Mouse (Mus musculus): ENCODE results near the gene Cdkal1.

Cdkal1 gene

DNA sequence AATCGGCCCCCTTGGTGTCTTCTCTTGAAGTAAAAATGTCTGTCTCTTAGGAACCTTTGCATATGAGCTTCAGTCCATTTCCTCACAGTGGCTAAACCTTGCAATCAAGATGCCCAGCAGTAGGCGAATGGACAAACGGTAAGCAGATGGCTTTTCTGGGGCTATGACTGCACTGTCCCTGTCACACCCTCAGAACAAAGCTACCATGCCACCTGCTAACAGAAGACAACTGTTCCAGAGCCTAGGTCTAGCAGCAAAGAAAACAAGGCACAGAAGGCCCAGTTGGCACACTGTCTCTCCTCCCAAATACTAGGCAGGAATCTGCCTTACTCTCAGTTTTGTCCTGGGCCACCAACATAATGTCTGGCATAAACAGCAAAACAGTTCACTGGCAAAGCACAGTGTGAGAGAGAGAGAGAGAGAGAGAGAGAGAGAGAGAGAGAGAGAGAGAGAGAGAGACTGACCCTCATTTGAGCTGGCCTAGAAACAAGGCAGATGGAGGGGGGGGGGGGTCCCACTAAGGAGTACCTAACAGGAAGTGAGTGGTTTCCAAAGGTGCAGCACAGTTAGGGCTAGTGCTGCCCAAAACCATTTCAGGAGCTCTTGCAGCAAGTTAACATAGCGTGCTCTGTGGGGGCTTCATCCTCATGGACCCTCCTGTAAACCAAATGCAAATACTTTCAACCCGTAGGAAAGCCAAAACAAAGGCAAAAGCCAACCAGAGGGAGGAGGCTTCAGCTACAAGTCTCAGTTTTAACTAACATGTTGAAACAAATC is 95.6 kb downstream of the Cdkal1 start:
- DNase-seq, result no peak

DNA sequence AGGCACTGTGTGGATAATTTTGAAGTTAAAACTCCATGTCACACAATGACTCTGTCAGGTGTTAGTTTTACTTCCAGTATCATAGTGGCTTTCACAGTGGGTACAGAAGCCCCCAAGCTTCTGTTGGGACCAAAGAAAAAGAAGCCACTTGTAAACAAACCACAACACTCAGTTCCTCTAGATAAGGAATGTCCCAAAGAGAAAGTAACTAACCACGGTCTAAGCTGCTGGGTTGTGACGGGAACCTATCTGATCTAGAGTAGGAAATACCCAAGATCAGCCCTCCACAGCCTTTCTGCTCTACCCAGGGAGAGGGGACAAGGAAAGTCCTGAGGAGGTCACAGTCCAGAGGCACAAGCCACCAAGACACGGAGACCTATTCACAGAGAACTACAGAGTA is 99.4 kb downstream of the Cdkal1 start:
- no peak for DNase-seq

DNA sequence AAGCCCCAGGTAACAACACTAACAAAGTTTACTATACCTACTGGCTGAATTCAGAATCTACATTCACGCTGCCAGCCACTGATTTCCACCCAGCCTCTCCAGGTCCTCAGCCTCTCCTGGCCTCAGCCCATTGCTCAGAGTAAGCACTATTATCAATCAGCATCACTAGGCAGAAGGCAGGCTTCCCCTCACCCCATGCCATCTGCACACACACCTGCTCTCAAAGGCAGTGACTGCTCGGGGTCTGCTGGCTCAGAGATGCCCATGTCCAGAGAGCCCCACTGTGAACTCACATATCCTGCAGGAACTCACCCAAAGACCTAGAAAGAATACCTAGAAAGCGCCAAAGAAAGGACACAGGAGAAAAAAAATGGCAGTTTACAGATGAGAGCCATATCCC is 102.2 kb downstream of the Cdkal1 start:
- no peak for DNase-seq

DNA sequence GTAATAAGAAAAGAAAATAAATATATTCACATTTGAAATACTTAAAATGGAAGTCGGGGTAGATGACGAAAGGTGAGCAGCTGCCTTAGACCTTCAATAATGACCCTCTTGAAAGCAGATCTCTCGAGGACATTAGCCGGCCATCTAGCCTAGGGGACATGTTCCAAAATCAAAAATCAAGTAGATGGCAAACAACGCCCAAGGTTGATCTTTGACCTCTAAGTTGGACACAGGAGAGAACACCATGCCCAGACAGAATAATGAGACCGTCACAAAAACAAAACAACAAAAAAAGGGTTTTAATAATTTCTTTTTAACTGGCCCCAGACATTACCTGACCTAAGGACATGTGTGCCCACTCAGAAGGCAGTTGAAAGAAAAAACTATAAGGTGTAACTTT is 103.4 kb downstream of the Cdkal1 start:
- DNase-seq, result no peak

DNA sequence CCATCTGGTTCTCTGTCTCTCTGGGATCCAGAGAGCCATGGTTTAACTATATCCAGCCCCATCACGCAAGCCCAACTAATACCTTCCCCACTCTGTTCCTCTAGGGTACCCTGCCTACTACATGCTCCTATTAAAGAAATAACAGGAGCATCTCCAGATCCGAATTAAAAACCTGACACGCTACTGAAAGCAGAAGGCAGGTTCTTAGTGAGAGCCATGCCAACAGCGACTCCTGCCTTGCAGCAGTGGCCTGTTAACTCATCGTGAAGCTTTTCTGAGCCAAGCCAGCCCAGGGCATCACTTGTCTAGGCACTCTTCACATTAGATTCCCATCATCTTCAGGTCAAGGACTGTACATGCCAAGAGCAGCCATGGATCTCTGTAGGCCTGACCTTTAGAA is 104.3 kb downstream of the Cdkal1 start:
- DNase-seq, result no peak

DNA sequence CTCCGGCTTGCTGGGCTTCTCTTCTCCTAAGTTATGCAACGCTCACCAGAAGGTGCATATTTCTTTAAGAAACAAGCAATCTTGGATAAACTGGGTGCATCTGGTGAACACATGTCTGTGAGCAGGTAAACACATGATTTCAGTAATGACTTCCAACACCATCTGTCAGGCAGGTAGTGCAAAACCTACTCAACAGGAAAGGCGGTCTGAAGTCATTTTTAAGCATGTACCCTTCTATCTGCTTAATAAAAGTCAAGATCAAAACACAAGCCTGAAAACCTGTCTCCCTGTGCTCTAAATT is 108.2 kb downstream of the Cdkal1 start:
- DNase-seq, result no peak

DNA sequence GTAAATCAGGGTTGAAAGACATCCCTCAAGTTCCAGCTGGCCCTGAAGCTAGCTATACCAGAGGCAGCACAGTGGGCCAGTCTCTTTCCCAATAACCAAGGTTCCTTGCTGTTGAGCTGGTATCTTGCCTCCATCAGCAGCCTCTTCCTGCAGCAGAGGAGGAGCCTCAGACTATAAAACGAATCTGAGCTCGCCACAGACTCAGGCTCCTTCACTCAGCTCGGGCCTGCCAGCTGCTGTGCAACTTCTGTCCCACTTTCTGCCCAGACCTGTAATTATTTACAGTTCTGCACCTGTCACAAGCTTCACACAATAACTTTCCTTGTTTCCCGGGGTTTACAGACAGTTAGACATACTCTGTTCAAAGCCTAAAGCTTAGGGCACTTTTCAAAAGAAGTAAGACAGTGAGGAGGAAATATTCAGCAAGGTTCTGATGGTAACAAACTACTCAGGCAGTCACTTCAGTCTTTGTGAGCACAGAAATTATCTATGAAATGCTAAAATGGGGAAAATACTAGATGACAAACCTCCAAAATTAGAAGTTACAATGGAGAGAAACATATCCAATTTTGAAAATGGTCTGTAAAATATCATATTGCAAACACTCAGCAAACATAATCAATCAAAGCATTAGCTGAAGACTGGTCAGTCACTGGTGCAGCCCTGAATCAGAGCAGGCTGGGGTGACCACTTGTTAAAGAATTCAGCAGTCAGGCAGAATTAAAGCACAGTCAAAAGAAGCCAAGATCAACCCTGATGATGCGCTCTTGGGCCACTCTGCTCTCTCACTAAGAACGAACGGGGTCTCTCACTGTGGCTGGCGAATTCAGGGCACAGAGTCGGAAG is 108.8 kb downstream of the Cdkal1 start:
- no peak for DNase-seq

DNA sequence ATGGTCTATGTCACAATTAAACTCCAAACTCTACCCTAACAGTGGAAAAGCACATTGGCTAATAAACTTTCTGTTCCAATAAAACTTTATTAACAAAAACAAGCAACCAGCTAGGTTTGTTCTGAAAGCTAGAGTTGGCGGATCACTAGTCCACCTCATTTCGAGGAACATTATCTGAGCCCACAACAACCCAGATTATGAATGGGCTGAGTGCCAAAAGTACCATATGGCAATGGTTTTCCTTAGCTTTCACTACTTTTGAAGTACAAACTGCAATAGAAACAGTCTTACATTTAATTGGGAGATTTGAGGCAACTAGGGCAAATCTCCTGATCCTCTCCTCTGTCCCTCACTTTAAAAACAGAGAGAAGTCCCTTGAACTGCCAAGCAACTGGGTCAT is 110.4 kb downstream of the Cdkal1 start:
- DNase-seq, result no peak

DNA sequence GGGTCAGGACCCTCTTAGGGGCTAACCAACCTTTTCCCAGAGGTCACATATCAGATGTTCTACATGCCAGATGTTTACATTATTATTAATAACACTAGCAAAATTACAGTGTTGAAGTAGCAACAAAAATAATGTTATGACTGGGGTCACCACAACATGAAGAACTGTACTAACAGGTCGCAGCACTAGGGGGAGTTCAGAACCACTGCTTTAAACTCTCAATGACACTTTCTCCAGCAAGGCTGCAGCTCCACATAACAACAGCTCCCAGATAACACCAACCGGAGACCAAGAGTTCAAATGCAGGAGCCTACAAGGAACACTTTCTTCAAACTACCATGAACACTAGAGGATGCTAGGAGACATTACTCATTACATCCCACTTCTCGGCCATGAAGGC is 111.3 kb downstream of the Cdkal1 start:
- peak in 1 of 2 experiments; percentile 46 for DNase-seq

DNA sequence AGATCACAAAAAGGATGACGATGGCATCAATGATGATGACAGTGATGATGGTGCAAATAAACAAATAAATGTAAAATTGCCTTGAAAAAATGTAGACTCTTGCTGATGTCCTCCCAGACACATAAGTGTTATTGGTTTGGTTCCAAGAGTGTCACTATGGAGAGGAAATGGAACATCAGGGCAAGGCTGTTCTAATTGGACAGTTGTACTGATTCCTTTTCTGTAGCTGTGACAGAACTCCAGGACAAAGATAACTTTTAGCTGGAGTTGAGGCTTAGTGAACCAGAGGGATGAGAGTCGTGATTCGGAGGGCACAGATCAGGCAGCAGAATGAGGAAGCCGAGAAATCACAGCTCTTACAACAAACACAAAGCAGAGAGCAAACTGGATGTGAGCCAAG is 111.7 kb downstream of the Cdkal1 start:
- DNase-seq, result no peak

DNA sequence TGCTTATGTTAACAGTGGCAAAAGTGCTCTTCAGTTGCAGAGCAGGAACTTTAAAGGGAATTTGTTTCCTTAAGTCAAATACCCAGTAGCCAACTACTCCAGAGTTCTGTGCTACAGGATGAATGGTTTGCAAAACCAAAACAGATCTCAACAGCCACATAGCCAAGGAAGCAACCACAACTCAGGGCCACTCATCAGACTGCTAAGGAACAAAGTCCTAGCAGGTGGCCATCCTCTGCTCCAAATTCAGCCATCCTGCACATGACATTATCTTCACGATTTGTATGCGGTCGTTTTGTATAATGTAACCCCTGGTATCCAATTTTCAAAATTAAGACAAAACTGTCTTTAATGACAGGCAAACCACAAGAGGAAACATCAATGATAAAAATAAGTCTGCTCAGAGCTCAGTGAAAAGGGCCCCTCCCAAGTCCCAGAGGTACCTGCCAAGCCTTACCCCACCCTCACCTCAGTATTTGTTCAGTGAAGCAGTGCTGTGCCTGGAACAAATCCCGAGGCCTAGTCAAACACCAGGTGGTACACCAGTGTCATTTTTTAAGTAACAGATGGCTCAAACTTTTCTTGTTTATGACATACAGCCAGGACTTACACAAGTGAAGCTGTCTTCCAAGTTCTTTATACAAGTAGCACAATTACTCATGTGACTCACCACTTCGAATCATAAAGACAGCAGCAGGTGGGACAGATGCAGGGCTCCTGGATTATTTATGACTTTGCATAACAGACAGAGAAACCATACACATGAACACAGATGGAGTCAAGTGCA is 117.6 kb downstream of the Cdkal1 start:
- DNase-seq, result no peak

DNA sequence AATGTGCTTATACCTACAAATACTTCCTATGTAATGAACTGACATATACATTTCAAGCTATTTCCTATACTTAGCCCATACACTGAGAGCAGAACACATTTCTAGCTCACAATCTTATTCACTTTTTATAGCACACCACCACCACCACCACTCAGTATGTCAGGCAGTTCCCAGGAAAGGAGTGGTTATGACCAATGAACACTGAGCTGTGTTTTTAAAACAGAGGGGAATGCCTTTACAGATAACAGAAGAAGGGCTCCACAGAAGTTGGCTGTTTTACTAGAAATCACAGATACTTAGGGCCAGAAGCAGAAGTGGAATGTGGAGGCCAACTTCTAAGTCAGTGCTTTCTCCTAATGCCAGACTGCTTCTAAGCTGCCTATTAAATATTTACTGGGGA is 121.0 kb downstream of the Cdkal1 start:
- no peak for DNase-seq

DNA sequence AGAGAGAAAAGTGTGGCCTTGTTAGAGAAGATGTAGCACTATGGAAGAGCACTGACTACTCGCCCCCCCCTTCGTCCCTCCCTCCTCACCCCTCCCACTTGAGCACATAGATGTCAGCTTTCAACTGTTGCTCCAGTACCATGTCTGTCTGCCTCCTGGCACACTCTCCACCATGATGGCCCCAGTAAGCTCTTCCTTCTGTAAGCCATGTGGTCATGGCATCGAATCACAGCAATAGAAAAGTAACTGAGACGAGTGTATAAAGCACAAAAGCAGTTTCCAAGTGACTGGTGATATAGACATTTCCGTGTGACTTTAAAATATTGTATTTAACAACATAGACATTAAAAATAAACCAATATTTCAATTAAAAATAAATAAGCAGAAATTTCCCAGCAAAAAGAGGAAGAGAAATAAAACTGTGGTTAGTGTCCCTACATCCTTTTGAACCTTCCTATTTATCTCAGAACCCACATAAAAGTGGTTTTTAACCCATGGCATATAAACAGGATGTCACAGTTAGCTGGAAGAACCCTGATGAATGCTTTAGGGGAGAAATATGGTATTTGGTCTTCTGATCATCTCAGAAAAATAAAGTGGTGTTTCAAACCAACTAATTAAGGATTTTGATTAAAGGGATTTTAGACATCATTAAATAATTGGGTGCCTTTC is 129.2 kb downstream of the Cdkal1 start:
- DNase-seq, result no peak

DNA sequence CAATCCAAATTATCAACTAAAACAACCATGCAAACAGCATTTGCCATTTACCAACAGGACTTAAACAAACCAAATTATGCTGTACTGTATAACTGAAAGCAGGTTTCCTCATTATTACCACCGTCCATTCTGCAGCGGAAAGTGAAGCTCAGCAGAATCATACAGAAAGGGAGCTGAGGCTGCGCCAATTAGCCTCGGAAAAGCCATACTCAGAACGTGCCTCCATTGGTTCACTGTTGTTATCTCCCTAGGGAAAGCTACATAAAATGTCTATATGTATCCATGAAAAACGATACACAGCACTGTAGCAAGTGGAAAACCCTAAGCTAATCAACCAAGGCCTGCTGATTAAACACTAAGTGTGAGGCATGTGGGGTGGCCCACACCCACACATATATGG is 130.6 kb downstream of the Cdkal1 start:
- no peak for DNase-seq

DNA sequence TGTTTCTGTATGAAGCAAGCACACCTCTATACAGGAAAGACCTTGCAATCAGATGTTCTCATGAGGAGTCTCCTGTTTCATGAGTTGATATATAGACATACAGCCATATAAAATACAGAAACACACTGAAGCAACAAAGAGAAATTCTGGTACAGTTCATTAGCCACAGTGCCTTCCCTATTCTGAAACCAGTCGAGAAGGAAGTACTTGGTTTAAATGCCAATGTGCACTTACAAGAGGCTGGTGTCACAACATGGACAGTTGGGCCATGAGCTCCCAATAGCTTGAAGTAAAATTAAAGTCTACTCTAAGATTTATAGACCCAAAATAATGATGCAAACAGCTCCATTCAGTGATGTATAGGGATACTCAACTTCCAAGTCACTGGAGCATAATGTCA is 132.3 kb downstream of the Cdkal1 start:
- no peak for DNase-seq

DNA sequence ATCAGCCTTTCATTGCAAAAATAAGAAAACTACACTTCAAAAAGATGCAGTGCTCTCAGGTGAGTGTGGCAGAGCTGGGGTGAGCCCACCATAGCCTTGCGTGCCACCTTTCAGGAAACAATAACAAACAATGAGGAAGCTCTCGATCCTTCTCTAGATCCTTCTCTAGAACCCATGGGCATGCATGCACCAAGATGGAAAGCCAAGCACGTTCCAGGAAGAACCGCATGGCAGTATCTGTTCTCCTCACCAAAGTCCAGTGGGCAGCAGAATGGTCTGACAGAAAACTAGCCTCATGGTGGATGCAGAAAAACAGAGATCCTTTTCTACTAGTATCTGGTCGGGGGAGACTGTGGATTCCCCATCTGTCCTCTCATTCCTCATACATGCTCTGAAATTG is 134.3 kb downstream of the Cdkal1 start:
- no peak for DNase-seq

DNA sequence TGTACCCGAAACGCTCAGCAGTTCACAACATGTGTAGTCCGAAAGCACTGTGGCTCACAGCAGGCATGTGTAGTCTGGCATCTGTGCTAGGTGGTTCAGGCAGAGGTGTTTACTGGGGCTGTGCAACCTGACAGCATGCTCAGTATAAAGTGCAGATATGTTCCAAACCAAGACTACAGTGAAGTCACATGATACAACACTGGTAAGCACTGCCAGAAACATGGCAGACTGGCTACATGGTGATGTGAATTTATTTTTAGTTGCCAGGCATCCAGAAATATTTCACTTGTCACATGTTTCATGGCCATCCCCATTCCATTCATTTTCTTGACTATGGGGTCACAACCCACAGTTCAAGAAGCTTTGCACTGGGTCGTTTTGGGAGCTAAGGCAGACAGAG is 138.9 kb downstream of the Cdkal1 start:
- DNase-seq, result no peak

DNA sequence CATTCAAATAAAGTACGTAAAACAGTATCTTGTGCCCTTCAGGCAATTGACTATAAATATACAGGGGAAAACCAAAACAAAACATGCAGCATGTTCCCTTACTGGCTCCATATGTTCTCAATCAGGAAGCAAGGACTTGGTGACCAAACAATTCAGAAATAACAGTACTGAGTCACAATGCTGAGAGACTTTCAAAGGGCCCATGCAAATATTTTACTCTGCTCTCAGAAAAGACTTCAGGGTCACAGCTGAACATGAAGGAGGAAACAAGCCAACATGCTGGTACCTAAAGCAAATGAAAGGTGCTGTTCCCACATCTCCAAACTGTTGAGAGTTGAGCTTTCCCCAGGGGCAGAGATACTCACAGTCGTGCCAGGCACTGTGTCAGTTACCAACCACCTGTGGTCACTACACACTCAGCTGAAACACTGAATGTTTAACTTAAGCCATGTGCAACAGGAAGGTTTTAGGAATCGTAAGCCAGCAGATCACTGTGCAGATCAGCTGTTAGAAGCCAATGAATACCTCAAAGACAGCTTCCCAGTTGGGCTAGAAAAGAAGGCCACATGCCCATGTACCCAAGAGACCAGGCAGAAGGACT is 140.1 kb downstream of the Cdkal1 start:
- no peak for DNase-seq

DNA sequence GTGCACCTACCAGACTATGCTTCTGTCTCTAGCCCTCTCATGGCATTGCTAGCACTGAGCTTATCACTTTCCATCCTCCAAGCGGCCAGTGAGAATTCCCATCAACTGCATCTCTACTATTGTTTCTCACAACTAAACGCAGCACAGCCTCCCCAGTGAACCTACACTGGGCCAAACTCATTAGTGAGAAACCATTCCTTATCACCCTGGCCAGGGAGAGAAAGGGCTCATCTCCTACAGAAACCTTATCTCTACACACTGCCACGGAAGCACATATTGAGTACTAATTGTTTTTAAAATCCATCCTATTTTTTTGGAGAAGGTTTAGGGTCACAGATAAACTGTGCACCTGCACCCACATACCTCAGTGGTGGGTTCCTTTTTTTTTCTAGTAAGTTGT is 147.9 kb downstream of the Cdkal1 start:
- no peak for DNase-seq

DNA sequence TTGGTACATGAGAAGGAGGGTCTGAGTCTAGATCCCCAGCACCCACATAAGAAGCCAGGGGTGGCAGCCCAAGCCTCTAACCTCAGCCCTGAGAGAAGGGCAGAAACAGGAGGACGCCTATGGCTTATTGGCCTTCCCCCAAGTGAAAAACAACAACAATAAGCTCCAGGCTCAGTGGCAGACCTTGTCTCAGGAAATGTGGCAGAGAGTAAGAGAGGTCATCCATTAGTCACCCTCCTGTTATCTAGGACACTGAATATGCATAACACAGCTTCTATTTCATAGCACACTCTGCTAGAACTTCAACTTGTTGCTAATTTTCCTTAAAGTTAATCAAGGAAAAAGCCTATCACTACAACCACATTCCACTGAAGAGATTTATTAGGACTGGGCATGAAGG is 154.1 kb downstream of the Cdkal1 start:
- no peak for DNase-seq

DNA sequence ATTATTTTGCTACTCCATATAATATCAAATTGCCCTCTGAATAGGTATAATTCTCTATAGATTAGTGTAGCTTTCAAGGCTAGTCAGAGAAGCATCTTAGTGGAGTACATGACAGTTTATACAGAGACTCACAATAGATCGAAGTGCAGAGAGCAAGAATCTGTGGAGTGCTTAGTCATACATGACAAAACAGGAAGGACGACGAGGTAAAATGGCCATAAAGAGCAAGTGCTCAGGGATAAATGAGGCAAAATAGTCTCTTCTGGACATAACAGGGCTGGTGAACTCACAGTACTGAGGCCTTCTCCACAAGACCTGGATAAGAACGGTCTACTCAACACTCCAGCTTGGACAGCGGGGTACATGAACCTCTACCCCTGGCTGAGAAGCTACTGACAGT is 155.6 kb downstream of the Cdkal1 start:
- DNase-seq, result no peak

DNA sequence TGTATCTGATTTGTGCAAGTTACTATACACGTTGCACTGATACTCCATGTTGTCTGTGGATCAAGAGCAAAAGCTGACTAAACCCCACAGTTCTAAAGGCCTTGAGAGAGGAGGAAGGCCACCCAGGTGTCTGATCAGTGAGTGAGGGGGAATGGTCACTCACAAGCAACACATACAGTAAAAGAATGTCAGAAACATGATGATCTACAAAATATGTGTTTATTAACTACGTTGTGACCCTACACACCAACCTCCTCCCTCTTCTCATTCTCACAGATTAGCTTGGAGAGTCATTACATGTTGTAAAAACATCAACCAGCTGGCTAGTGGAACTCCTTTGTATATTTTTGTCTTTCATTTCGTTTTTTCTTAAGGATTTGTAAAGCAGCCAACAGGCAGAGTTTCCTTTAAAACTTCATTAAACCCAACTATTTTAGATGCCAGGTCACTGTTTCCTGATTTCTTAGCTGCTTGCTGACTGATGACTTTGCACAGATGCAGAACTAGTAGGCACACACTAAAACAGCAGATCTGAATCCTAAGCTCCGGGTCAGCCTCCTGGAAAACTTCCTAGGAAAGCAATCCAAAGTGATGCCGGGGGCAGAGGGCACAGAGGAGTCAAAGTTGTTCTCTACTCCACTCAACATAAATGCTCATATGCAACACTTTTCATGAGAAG is 157.0 kb downstream of the Cdkal1 start:
- DNase-seq, result peak in 1 of 2 experiments; percentile 32
